Mouse (Mus musculus) neural tube, embryonic 11.5 days (tissue): ENCODE measurements around the gene Slc27a5. TPM values are rescaled to one million over a fixed set of nuclear protein-coding genes. Genes with fewer than 3 reads are reported as not detected.

Source experiments
- ATAC-seq: fragments of 200-750 bp; cut with Nextera tagmentation; 2 replicates; pipeline ENCODE4 v1.8.0; 2017; ENCODE audit warnings: moderate number of reproducible peaks, mild to moderate bottlenecking, moderate TSS enrichment, moderate library complexity; ENCODE audit not compliant: insufficient read depth, low FRiP score, low TSS enrichment
- DNase-seq: peaks from one replicate; pipeline ENCODE4 v3.0.0-alpha.2; 2015; ENCODE audit warnings: low spot score
- H3K27ac ChIP-seq: fragments of 300-500 bp; sonication (generic); 2 replicates; pipeline ENCODE4 v1.5.1; 2014; ENCODE audit warnings: low read depth, mild to moderate bottlenecking, low read length
- H3K27me3 ChIP-seq: fragments of 300-500 bp; sonication (generic); 2 replicates; pipeline ENCODE4 v1.6.1; 2014; ENCODE audit warnings: mild to moderate bottlenecking, low read length, mixed read lengths; ENCODE audit not compliant: control insufficient read depth, insufficient read depth
- H3K36me3 ChIP-seq: fragments of 300-500 bp; sonication (generic); 2 replicates; pipeline ENCODE4 v1.6.1; 2014; ENCODE audit warnings: mild to moderate bottlenecking, low read length, moderate library complexity, mixed read lengths; ENCODE audit not compliant: control insufficient read depth, insufficient read depth
- H3K4me1 ChIP-seq: fragments of 300-500 bp; sonication (generic); 2 replicates; pipeline ENCODE4 v1.6.1; 2014; ENCODE audit warnings: low read length, mixed read lengths; ENCODE audit not compliant: control insufficient read depth, insufficient read depth
- H3K4me2 ChIP-seq: fragments of 300-500 bp; sonication (generic); 2 replicates; pipeline ENCODE4 v1.6.1; 2014; ENCODE audit warnings: low read depth, mild to moderate bottlenecking, moderate library complexity
- H3K4me3 ChIP-seq: fragments of 300-500 bp; sonication (generic); 2 replicates; pipeline ENCODE4 v1.5.1; 2014; ENCODE audit warnings: low read depth, low read length
- H3K9ac ChIP-seq: fragments of 300-500 bp; sonication (generic); 2 replicates; pipeline ENCODE4 v1.6.1; 2014; ENCODE audit warnings: mild to moderate bottlenecking, low read length
- H3K9me3 ChIP-seq: fragments of 300-500 bp; sonication (generic); 2 replicates; pipeline ENCODE4 v1.6.1; 2016; ENCODE audit warnings: low read length; ENCODE audit not compliant: control insufficient read depth
- WGBS: fragments of 180-500 bp; shearing (Covaris S2); extraction: QIAGEN DNeasy Blood & Tissue Kit; methylation state at CpG from one replicate; pipeline ENCODE4 v1.1.7; 2014; 5-methylcytosine and 5-hydroxymethylcytosine counted together
- polyA plus RNA-seq: library from polyadenylated mRNA; unstranded; fragments of >200 nt; fragmentation: Nextera tagmentation; extraction: Ambion mirVana; gene quantifications from 2 replicates; pipeline ENCODE4 v1.2.1, GENCODE M21; 2014

Slc27a5 gene
- polyA plus RNA-seq, 1 experiment from 2014 or later, result not detected

GRCm38 (mm10) chr7:12943488-12943887, 54.5 kb downstream of the Slc27a5 start:
- Histone ChIP-seq H3K27me3 (no peaks in the 10 kb centered on the region), H3K27ac (no peak overlapping the region), H3K9me3 (no peaks in the 10 kb centered on the region), H3K4me3 (no peak overlapping the region), H3K4me1 (no peaks in the 10 kb centered on the region), H3K9ac (no peak overlapping the region), H3K4me2 (no peak overlapping the region), H3K36me3 (no peaks in the 10 kb centered on the region)
- DNase-seq, result no peak
- no peak for ATAC-seq

- no peaks in the 10 kb centered on the region for H3K36me3 ChIP-seq
- H3K4me2 ChIP-seq, result no peak overlapping the region
- no peak for DNase-seq
- WGBS, result 92% methylated on average over 4 of the region's 4 CpGs
- H3K9me3 ChIP-seq, result no peaks in the 10 kb centered on the region
- H3K27ac ChIP-seq, result no peak overlapping the region
- no peak for ATAC-seq
- no peaks in the 10 kb centered on the region for H3K4me1 ChIP-seq
- H3K4me3 ChIP-seq, result no peak overlapping the region
- H3K9ac ChIP-seq, result no peak overlapping the region
- H3K27me3 ChIP-seq, result no peaks in the 10 kb centered on the region
Observed at GRCm38 (mm10) chr7:12940599-12940998, 57.4 kb downstream of the Slc27a5 start.

Other genes starting within 250 kb of the Slc27a5 start
- 12.5 and 13.9 TPM in 2 replicates for gene Zscan18, start 194.6 kb downstream of the Slc27a5 start, polyA plus RNA-seq
- gene Zfp329, start 179.3 kb downstream of the Slc27a5 start, polyA plus RNA-seq, result 19.2 and 19.9 TPM in 2 replicates
- gene Zfp110, start 163.4 kb downstream of the Slc27a5 start, polyA plus RNA-seq, result 29.4 and 32.7 TPM in 2 replicates
- gene Zfp128, start 117.0 kb downstream of the Slc27a5 start, polyA plus RNA-seq, result 7.0 and 8.1 TPM in 2 replicates
- gene Zscan22, start 100.4 kb downstream of the Slc27a5 start, polyA plus RNA-seq, result 18.3 and 19.7 TPM in 2 replicates
- gene Rps5, start 75.9 kb downstream of the Slc27a5 start, polyA plus RNA-seq, result 910 and 930 TPM in 2 replicates
- gene Rnf225, start 70.8 kb downstream of the Slc27a5 start, polyA plus RNA-seq, result 0.61 and 0.66 TPM in 2 replicates
- 9.8 and 10.3 TPM in 2 replicates for gene Zfp324, start 32.4 kb downstream of the Slc27a5 start, polyA plus RNA-seq
- gene Zfp446, start 20.3 kb downstream of the Slc27a5 start, polyA plus RNA-seq, result 7.1 and 8.2 TPM in 2 replicates
- gene Trim28, start 922 bp upstream of the Slc27a5 start, polyA plus RNA-seq, result 512 and 523 TPM in 2 replicates
- gene Zbtb45, start 11.8 kb upstream of the Slc27a5 start, polyA plus RNA-seq, result 30.7 and 33.5 TPM in 2 replicates
- 120 and 126 TPM in 2 replicates for gene Chmp2a, start 36.6 kb upstream of the Slc27a5 start, polyA plus RNA-seq
- 189 and 194 TPM in 2 replicates for gene Ube2m, start 40.1 kb upstream of the Slc27a5 start, polyA plus RNA-seq
- 1.7 and 2.2 TPM in 2 replicates for gene Mzf1, start 56.6 kb upstream of the Slc27a5 start, polyA plus RNA-seq
- gene Vmn1r85, start 97.0 kb upstream of the Slc27a5 start, polyA plus RNA-seq, result not detected in 2 replicates
- gene Vmn1r86, start 121.7 kb upstream of the Slc27a5 start, polyA plus RNA-seq, result not detected in 2 replicates
- not detected in 2 replicates for gene Vmn1r87, start 142.0 kb upstream of the Slc27a5 start, polyA plus RNA-seq
- not detected in 2 replicates for gene Vmn1r88, start 161.4 kb upstream of the Slc27a5 start, polyA plus RNA-seq
- gene Vmn1r89, start 214.8 kb upstream of the Slc27a5 start, polyA plus RNA-seq, result not detected in 2 replicates